Mouse (Mus musculus) small intestine, adult 2 months (tissue): ENCODE measurements around the gene Abhd11.

ENCODE experiments used
- CTCF ChIP-seq: fragments of 200-500 bp; IDR thresholded peaks from 2 replicates; pipeline ENCODE4 v1.5.1; 2012; ENCODE audit warnings: low read depth, mild to moderate bottlenecking, control low read depth, inconsistent platforms, low read length, moderate library complexity, mixed read lengths; ENCODE audit not compliant: insufficient replicate concordance, insufficient read length; ENCODE audit errors: extremely low read depth
- POLR2A ChIP-seq: fragments of 200-500 bp; IDR thresholded peaks from 2 replicates; pipeline ENCODE4 v1.6.1; 2012; ENCODE audit warnings: low read depth, mild to moderate bottlenecking, control low read depth, inconsistent platforms, low read length, moderate library complexity

GRCm38 (mm10) chr5:135044575-135044974 is 35.6 kb downstream of the Abhd11 start:
- TF ChIP-seq POLR2A (no peak), CTCF (no peak)
